Mouse (Mus musculus) cerebellum, adult 2 months (tissue): ENCODE data around the gene Srpk2. TPM values are rescaled to one million over a fixed set of nuclear protein-coding genes. Genes with fewer than 3 reads are reported as not detected.

ENCODE experiments used
- DNase-seq, 2 experiments: peaks; one replicate each; pipeline ENCODE4 v3.0.0; 2021
- H3K27ac ChIP-seq: fragments of 200-500 bp; 2 replicates; pipeline ENCODE4 v1.5.1; 2012; ENCODE audit warnings: low read length, control low read depth, inconsistent platforms; ENCODE audit not compliant: insufficient read depth
- H3K27me3 ChIP-seq: fragments of 200-500 bp; 2 replicates; pipeline ENCODE4 v1.6.1; 2012; ENCODE audit warnings: inconsistent platforms, mild to moderate bottlenecking, low read length, moderate library complexity; ENCODE audit not compliant: control insufficient read depth, insufficient read depth
- H3K4me1 ChIP-seq: fragments of 200-500 bp; 2 replicates; pipeline ENCODE4 v1.6.1; 2011; ENCODE audit warnings: low read length; ENCODE audit not compliant: control insufficient read depth, insufficient read depth
- H3K4me3 ChIP-seq: fragments of 200-500 bp; replicated peaks from 2 replicates; pipeline ENCODE3; 2011; ENCODE audit warnings: mild to moderate bottlenecking, low read depth, low read length, control low read depth; ENCODE audit not compliant: insufficient read depth
- CTCF ChIP-seq: fragments of 200-500 bp; IDR thresholded peaks from 2 replicates; pipeline ENCODE4 v1.5.1; 2011; ENCODE audit warnings: low read depth, mild to moderate bottlenecking, control low read depth, low read length, moderate library complexity, borderline replicate concordance; ENCODE audit not compliant: insufficient read depth
- POLR2A ChIP-seq: fragments of 200-500 bp; IDR thresholded peaks from 2 replicates; pipeline ENCODE4 v1.6.1; 2011; ENCODE audit warnings: low read length, control low read depth, borderline replicate concordance; ENCODE audit not compliant: insufficient read depth
- WGBS: fragments of 180-500 bp; shearing (Covaris S2); methylation state at CpG from one replicate; pipeline ENCODE4 v1.1.7; 2018; 5-methylcytosine and 5-hydroxymethylcytosine counted together
- polyA plus RNA-seq: library from polyadenylated mRNA; depleted of rRNA; stranded (reverse); fragments of >200 nt; gene quantifications from 2 replicates; pipeline ENCODE4 v1.2.3, GENCODE M21; 2012

Gene Srpk2
- polyA plus RNA-seq, 1 experiment, result 71.3 TPM

DNA sequence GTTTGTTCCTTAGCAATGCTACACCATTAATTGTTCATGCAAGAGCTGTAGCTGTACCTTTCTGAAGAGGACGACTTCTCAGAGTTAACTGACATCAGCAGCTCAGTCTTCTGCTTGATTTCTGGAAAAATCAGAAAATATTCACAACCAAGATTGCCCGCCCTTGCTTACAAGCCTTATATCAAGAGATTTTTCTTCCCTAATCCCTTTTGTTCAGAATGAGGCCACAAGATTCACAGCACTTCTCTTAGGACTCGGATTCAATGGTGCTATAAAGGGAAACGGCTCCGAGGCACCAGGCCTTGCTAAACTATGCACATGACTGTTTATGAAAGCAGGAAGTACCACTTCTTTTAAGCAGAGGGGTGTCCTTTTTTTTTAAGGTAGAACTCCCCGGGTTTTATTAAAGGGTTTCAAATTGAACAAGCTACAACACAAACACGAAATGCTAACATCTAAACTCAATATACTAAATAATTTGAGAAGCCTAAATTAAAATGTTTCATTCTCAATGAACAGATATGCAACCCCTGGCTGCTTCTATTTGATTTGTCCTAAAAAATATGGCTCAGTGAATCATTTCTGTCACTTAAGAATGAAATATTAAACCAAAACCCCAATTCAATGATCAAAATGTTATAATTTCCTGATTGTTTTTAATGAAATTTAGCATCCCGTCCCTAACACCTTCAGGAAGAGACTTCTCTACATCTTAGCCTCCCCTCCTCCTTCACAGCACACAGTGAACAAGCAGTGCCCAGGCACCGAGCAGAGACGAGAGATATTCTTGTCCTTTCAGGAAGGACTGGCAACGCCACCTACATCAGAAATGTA is 67.9 kb downstream of the Srpk2 start:
- peak; percentile 93; the same call in 1 of the 2 replicates for TF ChIP-seq POLR2A
- no peak for TF ChIP-seq CTCF
- under 1% methylated on average over 11 of the region's 11 CpGs for WGBS

DNA sequence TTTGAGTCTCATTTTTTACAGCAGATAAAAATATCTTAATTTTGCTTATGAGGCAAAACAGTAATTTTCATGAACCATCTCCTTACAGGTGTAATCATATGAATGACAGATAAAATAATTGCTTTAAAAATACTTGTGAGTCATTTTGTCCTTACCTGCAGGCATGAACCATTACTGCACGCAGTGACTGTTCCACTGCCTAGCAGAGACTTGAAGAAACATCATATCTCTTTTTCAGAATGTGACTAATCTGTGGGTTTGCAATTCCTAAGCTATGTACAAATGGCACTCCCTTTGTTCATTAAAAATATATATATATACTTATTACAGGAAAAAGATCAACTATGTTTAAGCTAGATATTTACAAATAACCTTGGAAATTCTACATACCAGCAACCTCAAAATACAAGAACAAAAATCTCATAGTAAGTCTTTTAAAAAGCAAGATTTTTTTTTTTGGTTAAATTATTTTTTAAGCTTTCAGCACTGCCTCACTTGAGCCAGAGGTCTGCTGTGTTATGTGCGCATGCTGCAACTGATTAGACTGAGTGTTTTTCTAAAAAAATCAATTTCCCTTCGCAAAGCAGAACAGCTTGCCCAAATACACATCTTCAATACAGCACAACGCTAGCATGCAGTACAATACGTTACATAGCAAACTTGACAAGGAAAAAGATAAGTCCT is 68.7 kb downstream of the Srpk2 start:
- DNase-seq, result no peak
- no peak for TF ChIP-seq CTCF
- no peak for TF ChIP-seq POLR2A
- Histone ChIP-seq H3K27me3 (no peaks in the 10 kb centered on the region), H3K4me3 (peak overlapping the region; percentile 74), H3K4me1 (no peaks in the 10 kb centered on the region; the same call in 1 of the 2 replicates), H3K27ac (peak overlapping the region; percentile 71; the same call in 1 of the 2 replicates)
- WGBS, result 1% methylated on average over 5 of the region's 5 CpGs

More for the DNA sequence above, 67.9 kb downstream of the Srpk2 start:
- Histone ChIP-seq H3K4me1 (no peaks in the 10 kb centered on the region; the same call in 1 of the 2 replicates), H3K4me3 (peak overlapping the region; percentile 74), H3K27me3 (no peaks in the 10 kb centered on the region), H3K27ac (peak overlapping the region; percentile 94)
- DNase-seq, result peak; percentile 59 to 81

DNA sequence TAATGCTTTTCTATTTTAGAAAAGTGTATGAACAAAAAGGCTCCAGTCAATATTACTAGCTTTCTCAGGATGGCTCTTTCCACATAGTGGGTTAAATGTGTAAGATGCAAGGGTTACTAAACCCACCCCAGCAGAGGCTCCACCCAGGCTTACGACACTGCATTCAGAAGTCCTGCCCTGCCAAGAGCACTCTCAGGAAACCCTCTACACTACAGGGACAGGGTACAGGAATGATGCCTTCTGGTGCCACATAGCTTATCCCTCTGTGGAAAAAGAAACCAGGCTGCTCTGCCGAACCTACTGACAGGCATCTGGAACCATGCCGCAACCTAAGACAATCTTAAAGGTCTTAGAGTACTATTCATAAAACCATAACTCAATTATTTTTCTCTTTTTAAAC is 71.6 kb downstream of the Srpk2 start:
- Histone ChIP-seq H3K27me3 (no peaks in the 10 kb centered on the region), H3K4me1 (peaks cover 7% of the 10 kb centered on the region), H3K4me3 (peak overlapping the region; percentile 6), H3K27ac (no peak overlapping the region)
- no peak for DNase-seq
- WGBS, result 33% methylated on average over 3 of the region's 3 CpGs
- TF ChIP-seq CTCF (no peak), POLR2A (no peak)

GRCm38 (mm10) chr5:23604036-23604705 is 80.2 kb downstream of the Srpk2 start:
- no peak for DNase-seq
- H3K4me3 ChIP-seq, result no peak overlapping the region
- no peak overlapping the region for H3K27ac ChIP-seq
- H3K4me1 ChIP-seq, result peaks cover 12% of the 10 kb centered on the region
- no peaks in the 10 kb centered on the region for H3K27me3 ChIP-seq
- no peak for TF ChIP-seq POLR2A
- whole genome bisulfite sequencing, result 85% methylated on average over 7 of the region's 7 CpGs

- DNase-seq, result peak; percentile 40 to 59
- H3K27ac ChIP-seq, result 0 out of 2 replicates have a peak overlapping the region, but pooled peaks have one; percentile 6
- 31% methylated on average over 5 of the region's 5 CpGs for WGBS
Observed at GRCm38 (mm10) chr5:23599750-23600537, 84.5 kb downstream of the Srpk2 start.

DNA sequence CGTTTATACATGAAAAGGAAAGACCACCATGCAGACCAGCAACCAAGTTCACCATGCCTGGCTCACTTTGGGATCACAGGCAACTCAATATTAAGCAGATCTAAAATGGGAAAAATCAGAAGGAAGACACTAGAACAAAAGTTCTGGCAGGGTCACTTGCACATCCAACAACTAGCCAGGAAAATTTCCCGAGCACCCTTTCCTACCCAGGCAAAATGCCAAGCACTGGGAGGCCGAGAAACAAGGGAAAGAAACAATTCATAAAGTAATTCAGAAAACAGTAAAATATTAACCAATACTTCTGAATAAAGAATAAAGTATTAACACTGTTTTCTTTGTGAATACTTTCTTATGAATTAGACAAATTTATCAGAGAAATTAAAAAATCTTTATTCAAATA is 85.2 kb downstream of the Srpk2 start:
- H3K27ac ChIP-seq, result no peak overlapping the region
- WGBS, result 8% methylated on average over 3 of the region's 3 CpGs
- H3K27me3 ChIP-seq, result no peaks in the 10 kb centered on the region
- no peak for TF ChIP-seq POLR2A
- no peak for TF ChIP-seq CTCF
- DNase-seq, result no peak
- peaks cover 21% of the 10 kb centered on the region; the same call in 1 of the 2 replicates for H3K4me1 ChIP-seq
- no peak overlapping the region for H3K4me3 ChIP-seq

More at GRCm38 (mm10) chr5:23599750-23600537, 84.5 kb downstream of the Srpk2 start:
- no peaks in the 10 kb centered on the region for H3K27me3 ChIP-seq
- H3K4me1 ChIP-seq, result peaks cover 21% of the 10 kb centered on the region; the same call in 1 of the 2 replicates
- H3K4me3 ChIP-seq, result no peak overlapping the region
- TF ChIP-seq CTCF (no peak), POLR2A (no peak)

DNA sequence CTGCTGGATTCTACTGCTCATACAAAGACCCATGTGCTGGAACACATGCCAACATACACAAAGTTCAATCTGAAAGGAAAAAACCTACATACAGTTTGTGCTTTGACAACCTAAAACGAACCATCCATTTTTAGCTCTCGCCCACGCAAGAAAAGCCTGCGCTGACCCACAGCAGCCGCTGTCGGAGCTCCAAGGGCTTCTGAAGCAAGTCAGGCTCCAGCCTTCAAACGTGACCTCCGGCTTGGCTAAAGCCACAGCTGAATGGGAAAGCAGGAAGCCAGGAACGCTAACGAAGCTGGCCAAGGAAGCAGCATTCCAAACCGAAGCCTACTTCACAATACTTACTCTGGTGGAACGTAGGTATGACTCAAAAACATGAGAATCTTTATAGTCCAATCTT is 85.9 kb downstream of the Srpk2 start:
- no peaks in the 10 kb centered on the region for H3K27me3 ChIP-seq
- 4% methylated on average over 12 of the region's 12 CpGs for WGBS
- H3K27ac ChIP-seq, result peak overlapping the region; percentile 25; the same call in 1 of the 2 replicates
- peak; percentile 55 to 67 for DNase-seq
- H3K4me3 ChIP-seq, result no peak overlapping the region
- peaks cover 21% of the 10 kb centered on the region; the same call in 1 of the 2 replicates for H3K4me1 ChIP-seq
- TF ChIP-seq CTCF, result no peak
- TF ChIP-seq POLR2A, result no peak
